In genomic region chr15:101180363-101181105, GRCm38 (mm10) we compare ENCODE assay signal across 14 mouse cellular contexts. TPM values are rescaled to one million over a fixed set of nuclear protein-coding genes. Genes with fewer than 3 reads are reported as not detected.
A peak's percentile ranks its signal among the peaks of the same experiment; 100 is the strongest.
DNase-seq lines count a peak whose midpoint lies in the region; ATAC-seq and TF ChIP-seq lines count a peak whose summit lies in the region.
"Had no signal": no experiment of that assay in that cellular context is flagged by ENCODE, and none has a peak within 500 bp of the region (broad histone marks: within the 10 kb centered on the region; RNA-seq: fewer than 3 reads in every experiment).

No protein-coding gene starts in this region.

- peak overlapping the region; percentile 98 for H3K27ac ChIP-seq in gastrocnemius, adult 2 months
- no peak overlapping the region for H3K27ac ChIP-seq in midbrain, embryonic 11.5 days (ENCODE audit: low read depth, low read length)
- no peak overlapping the region for H3K27ac ChIP-seq in midbrain, embryonic 10.5 days (replicated peaks)
- peak overlapping the region; percentile 69 for H3K27ac ChIP-seq in small intestine, adult 2 months (ENCODE audit: insufficient read depth, low read depth, low read length)
- H3K27ac ChIP-seq: hindbrain, embryonic 15.5 days; liver, embryonic 15.5 days had no signal

- H3K4me2 ChIP-seq in midbrain, embryonic 11.5 days: no peak overlapping the region
- H3K4me2 ChIP-seq: hindbrain, embryonic 15.5 days; liver, embryonic 15.5 days had no signal

- 78% methylated on average over 15 of the region's 15 CpGs for WGBS in midbrain, embryonic 11.5 days
- 78% methylated on average over 15 of the region's 15 CpGs for WGBS in midbrain, embryonic 10.5 days
- 29% methylated on average over 15 of the region's 15 CpGs for WGBS in small intestine, adult 2 months

- no peak for TF ChIP-seq POLR2A in small intestine, adult 2 months (IDR thresholded peaks at IDR 0.05; ENCODE audit: low read depth, low read length)

- no peak for ATAC-seq in midbrain, embryonic 11.5 days (ENCODE audit: low FRiP score)
- peak; percentile 86 for ATAC-seq in activated CD4-positive, CD25-positive, alpha-beta regulatory T cell, adult 4 months
- ATAC-seq: forebrain, embryonic 16.5 days had no signal

- H3K27me3 ChIP-seq in midbrain, embryonic 11.5 days (ENCODE audit: control insufficient read depth, insufficient read depth, low read length): no peaks in the 10 kb centered on the region
- H3K27me3 ChIP-seq in midbrain, embryonic 10.5 days (ENCODE audit: low read depth, poor library complexity, severe bottlenecking): no peaks in the 10 kb centered on the region
- no peaks in the 10 kb centered on the region for H3K27me3 ChIP-seq in small intestine, adult 2 months (ENCODE audit: control insufficient read depth, insufficient read depth, low read length)
- H3K27me3 ChIP-seq: hindbrain, embryonic 15.5 days; Patski had no signal

- peak overlapping the region; percentile 38; the same call in 1 of the 2 replicates for H3K4me3 ChIP-seq in gastrocnemius, adult 2 months
- H3K4me3 ChIP-seq in midbrain, embryonic 11.5 days (ENCODE audit: low read depth, low read length): no peak overlapping the region
- H3K4me3 ChIP-seq in midbrain, embryonic 10.5 days: no peak overlapping the region
- no peak overlapping the region for H3K4me3 ChIP-seq in small intestine, adult 2 months (ENCODE audit: low read depth, low read length)
- H3K4me3 ChIP-seq: hindbrain, embryonic 15.5 days; liver, embryonic 15.5 days had no signal

- TF ChIP-seq CTCF in gastrocnemius, adult 2 months (IDR thresholded peaks at IDR 0.05): no peak
- TF ChIP-seq CTCF in small intestine, adult 2 months (IDR thresholded peaks at IDR 0.05; ENCODE audit: extremely low read depth, insufficient read length, insufficient replicate concordance, low read depth, low read length): no peak

- H3K9ac ChIP-seq in midbrain, embryonic 11.5 days (ENCODE audit: low read length): no peak overlapping the region
- H3K9ac ChIP-seq: hindbrain, embryonic 15.5 days; liver, embryonic 15.5 days had no signal

- no peak for DNase-seq in gastrocnemius, adult 2 months
- DNase-seq in gastrocnemius, postnatal 25 days: no peak
- peak; percentile 79 for DNase-seq in midbrain, embryonic 11.5 days (ENCODE audit: low spot score, missing footprints)
- DNase-seq in midbrain, embryonic 10.5 days (ENCODE audit: low spot score): no peak
- no peak for DNase-seq in urinary bladder, adult 2 months (ENCODE audit: low spot score)
- no peak for DNase-seq in frontal cortex, postnatal 14 days (ENCODE audit: low spot score in 2 of 2)
- DNase-seq: cerebellum, adult 8-10 months; heart, adult 18-20 months had no signal

- H3K36me3 ChIP-seq in midbrain, embryonic 11.5 days (ENCODE audit: control insufficient read depth, insufficient read depth, low read length): peaks cover 2% of the 10 kb centered on the region; the same call in 1 of the 2 replicates
- peaks cover 24% of the 10 kb centered on the region for H3K36me3 ChIP-seq in midbrain, embryonic 10.5 days
- peaks cover 4% of the 10 kb centered on the region for H3K36me3 ChIP-seq in small intestine, adult 2 months (ENCODE audit: control insufficient read depth, insufficient read depth, low read length)
- H3K36me3 ChIP-seq: hindbrain, embryonic 15.5 days; liver, embryonic 15.5 days had no signal

- intact Hi-C loops in gastrocnemius, adult 2 months (cut with DNase I): no loop called here

- 0 out of 2 replicates have a peak, but pooled peaks cover 3% of the 10 kb centered on the region for H3K9me3 ChIP-seq in midbrain, embryonic 11.5 days (ENCODE audit: control insufficient read depth, low read length)
- H3K9me3 ChIP-seq in midbrain, embryonic 10.5 days (replicated peaks): no peaks in the 10 kb centered on the region; the same call in 1 of the 2 replicates
- H3K9me3 ChIP-seq: hindbrain, embryonic 15.5 days; liver, embryonic 15.5 days had no signal

- H3K4me1 ChIP-seq in midbrain, embryonic 11.5 days (ENCODE audit: control insufficient read depth, insufficient read depth, low read length): peaks cover 34% of the 10 kb centered on the region
- H3K4me1 ChIP-seq in midbrain, embryonic 10.5 days: peaks cover 65% of the 10 kb centered on the region
- H3K4me1 ChIP-seq in small intestine, adult 2 months (ENCODE audit: control insufficient read depth, insufficient read depth, insufficient read length, low read length): peaks cover 37% of the 10 kb centered on the region

RNA-seq across cellular contexts. Expression of gene Acvr1b, which starts 6.7 kb away (rescaled TPM):
- total RNA-seq in gastrocnemius, adult 2 months (2021): 10 to 100 TPM; 26.9 to 30.8 TPM
- total RNA-seq in gastrocnemius, postnatal 25 days (2021): 10 to 100 TPM; 23.0 to 34.4 TPM
- polyA plus RNA-seq in midbrain, embryonic 11.5 days (2014; fragmentation: Nextera tagmentation; extraction: Ambion mirVana): 14.7 and 15.2 TPM in 2 replicates
- 5.4 and 7.0 TPM in 2 replicates for polyA plus RNA-seq in midbrain, embryonic 10.5 days (2016; fragmentation: Nextera tagmentation; extraction: Ambion mirVana)
- 1 to 10 TPM; 3.5 to 3.6 TPM for polyA plus RNA-seq in activated CD4-positive, CD25-positive, alpha-beta regulatory T cell, adult 4 months (2017; shearing (Covaris generic))
- polyA plus RNA-seq in small intestine, adult 2 months (2012; rRNA removed): 21.5 and 46.0 TPM in 2 replicates
- 24.8 and 27.1 TPM in 2 replicates for polyA plus RNA-seq in urinary bladder, adult 2 months (2012; rRNA removed)

RNA-seq across cellular contexts. Expression of gene Grasp, which starts 43.5 kb away (rescaled TPM):
- 1 to 10 TPM; 5.8 to 5.9 TPM for total RNA-seq in gastrocnemius, adult 2 months (2021)
- total RNA-seq in gastrocnemius, postnatal 25 days (2021): 1 to 10 TPM; 4.3 to 5.7 TPM
- polyA plus RNA-seq in midbrain, embryonic 11.5 days (2014; fragmentation: Nextera tagmentation; extraction: Ambion mirVana): 3.6 and 4.5 TPM in 2 replicates
- polyA plus RNA-seq in midbrain, embryonic 10.5 days (2016; fragmentation: Nextera tagmentation; extraction: Ambion mirVana): 3.2 and 4.2 TPM in 2 replicates
- polyA plus RNA-seq in activated CD4-positive, CD25-positive, alpha-beta regulatory T cell, adult 4 months (2017; shearing (Covaris generic)): not detected
- polyA plus RNA-seq in small intestine, adult 2 months (2012; rRNA removed): 7.3 and 8.5 TPM in 2 replicates
- 8.7 and 9.7 TPM in 2 replicates for polyA plus RNA-seq in urinary bladder, adult 2 months (2012; rRNA removed)

RNA-seq across cellular contexts. Expression of gene Acvrl1, which starts 52.2 kb away (rescaled TPM):
- total RNA-seq in gastrocnemius, adult 2 months (2021): 10 to 100 TPM; 10.2 to 14.5 TPM
- 10 to 100 TPM; 10.7 to 13.0 TPM for total RNA-seq in gastrocnemius, postnatal 25 days (2021)
- 4.2 and 5.0 TPM in 2 replicates for polyA plus RNA-seq in midbrain, embryonic 11.5 days (2014; fragmentation: Nextera tagmentation; extraction: Ambion mirVana)
- polyA plus RNA-seq in midbrain, embryonic 10.5 days (2016; fragmentation: Nextera tagmentation; extraction: Ambion mirVana): 8.9 and 10.7 TPM in 2 replicates
- 1 to 10 TPM; 1.6 to 2.7 TPM for polyA plus RNA-seq in activated CD4-positive, CD25-positive, alpha-beta regulatory T cell, adult 4 months (2017; shearing (Covaris generic))
- polyA plus RNA-seq in small intestine, adult 2 months (2012; rRNA removed): 19.6 and 35.5 TPM in 2 replicates
- polyA plus RNA-seq in urinary bladder, adult 2 months (2012; rRNA removed): 65.7 and 69.9 TPM in 2 replicates
- polyA plus RNA-seq: Patski had no signal

Comparison
In these comparisons a context has a peak if more than half of its experiments do, and no peak if none do; other contexts are left out.
1. H3K27ac ChIP-seq: peak in gastrocnemius, adult 2 months (single experiment) and small intestine, adult 2 months (single experiment); none in midbrain, embryonic 11.5 days (single experiment) and midbrain, embryonic 10.5 days (single experiment).